In the genomic region with DNA sequence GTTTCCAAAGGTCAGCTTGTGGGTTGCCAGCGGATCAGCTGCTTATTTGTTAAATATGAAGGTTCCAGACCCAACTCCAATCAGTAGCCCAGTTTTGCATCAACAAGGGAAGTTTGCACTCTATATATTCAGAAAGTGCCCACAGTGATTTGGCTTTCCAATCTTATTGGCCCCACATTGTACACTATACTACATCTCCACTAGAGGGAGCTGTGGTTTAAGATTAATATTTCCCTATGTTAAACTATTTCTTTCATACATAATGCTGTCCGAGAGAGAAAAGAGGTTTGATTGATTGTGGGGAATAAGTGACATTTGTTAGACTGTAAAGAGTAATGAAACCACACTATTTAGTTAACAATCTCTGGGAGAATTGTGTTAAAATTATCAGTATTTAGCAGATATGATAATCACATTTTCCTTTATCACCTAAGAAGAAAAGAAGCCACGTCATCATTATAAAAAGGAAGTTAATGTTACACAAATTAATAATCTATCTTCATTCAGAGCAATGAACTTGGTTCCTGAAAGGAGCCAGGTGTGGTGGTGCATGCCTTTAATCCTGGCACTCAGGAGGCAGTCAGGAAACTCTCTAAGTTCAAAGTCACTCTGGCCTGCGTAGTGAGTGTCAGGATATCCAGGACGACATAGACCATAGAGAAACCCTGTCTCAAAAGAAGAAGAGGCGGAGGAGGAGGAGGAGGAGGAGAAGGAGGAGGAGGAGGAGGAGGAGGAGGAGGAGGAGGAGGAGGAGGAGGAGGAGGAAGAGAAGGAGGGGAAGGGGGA, we compare ENCODE assay signal across 8 mouse cellular contexts. TPM values are rescaled to one million over a fixed set of nuclear protein-coding genes. Genes with fewer than 3 reads are reported as not detected.
A peak's percentile ranks its signal among the peaks of the same experiment; 100 is the strongest.
DNase-seq lines count a peak whose midpoint lies in the region; ATAC-seq lines count a peak whose summit lies in the region.

No protein-coding gene starts in this region.

- 47% methylated on average over 5 of the region's 6 CpGs for WGBS in forebrain, embryonic 11.5 days
- 48% methylated on average over 5 of the region's 6 CpGs for WGBS in forebrain, embryonic 15.5 days
- whole genome bisulfite sequencing in midbrain, embryonic 11.5 days: 61% methylated on average over 5 of the region's 6 CpGs
- 55% methylated on average over 5 of the region's 6 CpGs for WGBS in midbrain, embryonic 10.5 days

- no peak for DNase-seq in forebrain, embryonic 11.5 days (ENCODE audit: low spot score)
- DNase-seq in midbrain, embryonic 11.5 days (ENCODE audit: low spot score, missing footprints): peak; percentile 88
- no peak for DNase-seq in midbrain, embryonic 10.5 days (ENCODE audit: low spot score)
- DNase-seq in fibroblast of lung, adult 2 months (ENCODE audit: low read depth): peak; percentile 8
- DNase-seq in skeletal muscle tissue, adult 2 months (ENCODE audit: low read depth, low spot score): peak; percentile 5
- no peak for DNase-seq in cerebellum, adult 11 months
- no peak for DNase-seq in right cerebral cortex, postnatal 4 days

- H3K9ac ChIP-seq in forebrain, embryonic 11.5 days (ENCODE audit: low read length): no peak overlapping the region
- no peak overlapping the region for H3K9ac ChIP-seq in forebrain, embryonic 15.5 days (replicated peaks)
- H3K9ac ChIP-seq in midbrain, embryonic 11.5 days (ENCODE audit: low read length): no peak overlapping the region

- no peaks in the 10 kb centered on the region for H3K4me1 ChIP-seq in forebrain, embryonic 11.5 days (replicated peaks; ENCODE audit: control insufficient read depth, insufficient read depth, low read length)
- H3K4me1 ChIP-seq in forebrain, embryonic 15.5 days: no peaks in the 10 kb centered on the region
- peaks cover 5% of the 10 kb centered on the region for H3K4me1 ChIP-seq in midbrain, embryonic 11.5 days (ENCODE audit: control insufficient read depth, insufficient read depth, low read length)
- H3K4me1 ChIP-seq in midbrain, embryonic 10.5 days: no peaks in the 10 kb centered on the region

- ATAC-seq in forebrain, embryonic 11.5 days (replicated peaks; ENCODE audit: low FRiP score): peak; percentile 39; the same call in 1 of the 2 replicates
- no peak; the same call in 1 of the 2 replicates for ATAC-seq in forebrain, embryonic 15.5 days (replicated peaks)
- peak; percentile 53; the same call in 1 of the 2 replicates for ATAC-seq in midbrain, embryonic 11.5 days (ENCODE audit: low FRiP score)

- H3K27ac ChIP-seq in forebrain, embryonic 11.5 days (ENCODE audit: low read depth, low read length): no peak overlapping the region
- no peak overlapping the region for H3K27ac ChIP-seq in forebrain, embryonic 15.5 days (replicated peaks)
- H3K27ac ChIP-seq in midbrain, embryonic 11.5 days (ENCODE audit: low read depth, low read length): no peak overlapping the region
- H3K27ac ChIP-seq in midbrain, embryonic 10.5 days (replicated peaks): no peak overlapping the region

- H3K9me3 ChIP-seq in forebrain, embryonic 11.5 days (ENCODE audit: control insufficient read depth, low read length): no peaks in the 10 kb centered on the region
- H3K9me3 ChIP-seq in forebrain, embryonic 15.5 days: no peaks in the 10 kb centered on the region
- no peaks in the 10 kb centered on the region for H3K9me3 ChIP-seq in midbrain, embryonic 11.5 days (ENCODE audit: control insufficient read depth, low read length)
- no peaks in the 10 kb centered on the region for H3K9me3 ChIP-seq in midbrain, embryonic 10.5 days (replicated peaks)

- H3K36me3 ChIP-seq in forebrain, embryonic 11.5 days (ENCODE audit: control insufficient read depth, insufficient read depth, low read length): no peaks in the 10 kb centered on the region
- no peaks in the 10 kb centered on the region for H3K36me3 ChIP-seq in forebrain, embryonic 15.5 days
- H3K36me3 ChIP-seq in midbrain, embryonic 11.5 days (ENCODE audit: control insufficient read depth, insufficient read depth, low read length): no peaks in the 10 kb centered on the region
- no peaks in the 10 kb centered on the region for H3K36me3 ChIP-seq in midbrain, embryonic 10.5 days

- H3K4me3 ChIP-seq in forebrain, embryonic 11.5 days (ENCODE audit: low read depth, low read length): no peak overlapping the region
- H3K4me3 ChIP-seq in forebrain, embryonic 15.5 days: no peak overlapping the region
- H3K4me3 ChIP-seq in midbrain, embryonic 11.5 days (ENCODE audit: low read depth, low read length): no peak overlapping the region
- no peak overlapping the region for H3K4me3 ChIP-seq in midbrain, embryonic 10.5 days

- no peaks in the 10 kb centered on the region for H3K27me3 ChIP-seq in forebrain, embryonic 11.5 days (ENCODE audit: control insufficient read depth, insufficient read depth, low read length)
- no peaks in the 10 kb centered on the region for H3K27me3 ChIP-seq in forebrain, embryonic 15.5 days
- no peaks in the 10 kb centered on the region for H3K27me3 ChIP-seq in midbrain, embryonic 11.5 days (ENCODE audit: control insufficient read depth, insufficient read depth, low read length)
- no peaks in the 10 kb centered on the region for H3K27me3 ChIP-seq in midbrain, embryonic 10.5 days (ENCODE audit: low read depth, poor library complexity, severe bottlenecking)

- no peak overlapping the region for H3K4me2 ChIP-seq in forebrain, embryonic 11.5 days (ENCODE audit: low read depth, low read length, severe bottlenecking)
- H3K4me2 ChIP-seq in forebrain, embryonic 15.5 days (replicated peaks): no peak overlapping the region
- H3K4me2 ChIP-seq in midbrain, embryonic 11.5 days: no peak overlapping the region

RNA-seq across cellular contexts. Expression of gene Arl4a, which starts 44.8 kb away (rescaled TPM):
- polyA plus RNA-seq in forebrain, embryonic 11.5 days (2014; fragmentation: Nextera tagmentation; extraction: Ambion mirVana): 55.1 and 63.8 TPM in 2 replicates
- polyA plus RNA-seq in forebrain, embryonic 15.5 days (2015; fragmentation: Nextera tagmentation; extraction: Ambion mirVana): 66.6 and 73.7 TPM in 2 replicates
- 90.5 and 94.7 TPM in 2 replicates for polyA plus RNA-seq in midbrain, embryonic 11.5 days (2014; fragmentation: Nextera tagmentation; extraction: Ambion mirVana)
- polyA plus RNA-seq in midbrain, embryonic 10.5 days (2016; fragmentation: Nextera tagmentation; extraction: Ambion mirVana): 74.3 and 78.1 TPM in 2 replicates

RNA-seq across cellular contexts. Expression of gene Scin, which starts 51.4 kb away (rescaled TPM):
- polyA plus RNA-seq in forebrain, embryonic 11.5 days (2014; fragmentation: Nextera tagmentation; extraction: Ambion mirVana): 0.13 TPM in 1 of 2 replicates, not detected in the other
- polyA plus RNA-seq in forebrain, embryonic 15.5 days (2015; fragmentation: Nextera tagmentation; extraction: Ambion mirVana): not detected in 2 replicates
- 0.06 and 0.15 TPM in 2 replicates for polyA plus RNA-seq in midbrain, embryonic 11.5 days (2014; fragmentation: Nextera tagmentation; extraction: Ambion mirVana)
- polyA plus RNA-seq in midbrain, embryonic 10.5 days (2016; fragmentation: Nextera tagmentation; extraction: Ambion mirVana): 0.25 TPM in 1 of 2 replicates, not detected in the other

Comparison
In these comparisons a context has a peak if more than half of its experiments do, and no peak if none do; other contexts are left out.
1. DNase-seq: peak in midbrain, embryonic 11.5 days (single experiment), fibroblast of lung, adult 2 months (single experiment) and skeletal muscle tissue, adult 2 months (single experiment); none in forebrain, embryonic 11.5 days (single experiment), midbrain, embryonic 10.5 days (single experiment), cerebellum, adult 11 months (single experiment) and right cerebral cortex, postnatal 4 days (single experiment).